Mouse (Mus musculus): ENCODE measurements around the gene Rrm2. TPM values are rescaled to one million over a fixed set of nuclear protein-coding genes. Genes with fewer than 3 reads are reported as not detected.
"Not testable (repeated sequence)": the region's sequence is repeated elsewhere in the genome, so short reads cannot be mapped to it uniquely, and the experiment has no call there.

Gene Rrm2
- 1 to 10 TPM; 1.3 to 2.2 (median 1.4) TPM for total RNA-seq (2022)

- DNase-seq (ENCODE audit: low spot score in 2 of 2) = peak; percentile 72 to 88
Observed at GRCm38 (mm10) chr12:24707954-24708823, at the start of gene Rrm2. Gene Rrm2, plus strand, starts transcription at chr12:24708241.

GRCm38 (mm10) chr12:24658998-24659397 is 49.0 kb upstream of the Rrm2 start:
- no peak for DNase-seq (ENCODE audit: low spot score in 2 of 2)

- no peak for DNase-seq (ENCODE audit: low spot score in 2 of 2)
Observed at GRCm38 (mm10) chr12:24659923-24660322, 48.1 kb upstream of the Rrm2 start.

- DNase-seq (ENCODE audit: low spot score in 2 of 2) = no peak
Observed at GRCm38 (mm10) chr12:24661100-24661499, 46.9 kb upstream of the Rrm2 start.

GRCm38 (mm10) chr12:24662131-24662530 is 45.9 kb upstream of the Rrm2 start:
- no peak for DNase-seq (ENCODE audit: low spot score in 2 of 2)

GRCm38 (mm10) chr12:24680096-24680491 is 27.9 kb upstream of the Rrm2 start:
- peak in 1 of 2 experiments; percentile 37 for DNase-seq (ENCODE audit: low spot score in 2 of 2)

- peak in 1 of 2 experiments; percentile 31 for DNase-seq (ENCODE audit: low spot score in 2 of 2)
Observed at GRCm38 (mm10) chr12:24680492-24681285, 27.4 kb upstream of the Rrm2 start.

- DNase-seq (ENCODE audit: low spot score in 2 of 2) = no peak
Observed at GRCm38 (mm10) chr12:24681286-24682023, 26.6 kb upstream of the Rrm2 start, which contains the start of gene Cys1. Gene Cys1, minus strand, starts transcription at chr12:24681813.

GRCm38 (mm10) chr12:24682563-24682962 is 25.5 kb upstream of the Rrm2 start:
- peak in 1 of 2 experiments; percentile 42 for DNase-seq (ENCODE audit: low spot score in 2 of 2)

- no peak for DNase-seq (ENCODE audit: low spot score in 2 of 2)
Observed at GRCm38 (mm10) chr12:24683461-24683860, 24.6 kb upstream of the Rrm2 start.

- DNase-seq (ENCODE audit: low spot score in 2 of 2) = no peak
Observed at GRCm38 (mm10) chr12:24686038-24686695, 21.9 kb upstream of the Rrm2 start.

- DNase-seq (ENCODE audit: low spot score in 2 of 2) = no peak
Observed at GRCm38 (mm10) chr12:24686696-24687346, 21.2 kb upstream of the Rrm2 start.

- no peak for DNase-seq (ENCODE audit: low spot score in 2 of 2)
Observed at GRCm38 (mm10) chr12:24690351-24690750, 17.7 kb upstream of the Rrm2 start.

GRCm38 (mm10) chr12:24696500-24697483 is 11.2 kb upstream of the Rrm2 start:
- peak; percentile 75 to 89 for DNase-seq (ENCODE audit: low spot score in 2 of 2)

- no peak for DNase-seq (ENCODE audit: low spot score in 2 of 2)
Observed at GRCm38 (mm10) chr12:24697484-24698204, 10.4 kb upstream of the Rrm2 start.

- DNase-seq (ENCODE audit: low spot score in 2 of 2) = no peak
Observed at GRCm38 (mm10) chr12:24698514-24698913, 9.5 kb upstream of the Rrm2 start.

- DNase-seq (ENCODE audit: low spot score in 2 of 2) = no peak
Observed at GRCm38 (mm10) chr12:24699578-24699977, 8.5 kb upstream of the Rrm2 start.

GRCm38 (mm10) chr12:24701621-24702020 is 6.4 kb upstream of the Rrm2 start:
- not testable (repeated sequence) for DNase-seq (ENCODE audit: low spot score in 2 of 2)
